Mouse (Mus musculus): ENCODE data around the gene Zfp800.

- TF ChIP-seq CTCF (IDR thresholded peaks at IDR 0.05; ENCODE audit: borderline replicate concordance, insufficient read depth, low read length) (no peak), POLR2A (IDR thresholded peaks at IDR 0.05; ENCODE audit: low read depth, low read length) (no peak)
Observed at GRCm38 (mm10) chr6:28425019-28425418, 27.2 kb upstream of the Zfp800 start.

Measured in embryonic fibroblast, embryonic 13.5 days (primary cell).